Mouse (Mus musculus) lung, adult 10 weeks (tissue): ENCODE measurements around the gene Eral1. TPM values are rescaled to one million over a fixed set of nuclear protein-coding genes. Genes with fewer than 3 reads are reported as not detected.

ENCODE experiments used
- polyA plus RNA-seq: library from polyadenylated mRNA; stranded (reverse); fragments of 350-450 nt; fragmentation: Illumina TruSeq; extraction: RNeasy Lipid Tissue Mini Kit (QIAGEN cat#74804); gene quantifications from one replicate; pipeline ENCODE4 v1.2.3, GENCODE M21; 2014; ENCODE audit warnings: low read depth, low replicate concordance; ENCODE audit not compliant: insufficient read depth

Gene Eral1
- 11.6 TPM for polyA plus RNA-seq

GRCm38 (mm10) chr11:78079961-78080921, at the start of gene Eral1:
Eral1 (minus strand) TSS chr11:78080383.

GRCm38 (mm10) chr11:78094504-78095143, 14.4 kb upstream of the Eral1 start, which contains the start of gene Fam222b:
Fam222b (plus strand) TSS chr11:78094660.

GRCm38 (mm10) chr11:78037831-78038752, 42.1 kb downstream of the Eral1 start, which contains the start of gene Flot2:
Flot2 (plus strand) TSS chr11:78037931.

GRCm38 (mm10) chr11:78031947-78032808, 48.0 kb downstream of the Eral1 start, which contains the start of gene Dhrs13:
Dhrs13 (plus strand) TSS chr11:78032280.

Other genes starting within 250 kb of the Eral1 start
- gene Pipox, start 186.3 kb downstream of the Eral1 start, polyA plus RNA-seq = 0.76 TPM
- gene Sez6, start 149.6 kb downstream of the Eral1 start, polyA plus RNA-seq = not detected
- gene Phf12, start 97.6 kb downstream of the Eral1 start, polyA plus RNA-seq = 15.7 TPM
- 8.8 TPM for gene Dhrs13, start 48.1 kb downstream of the Eral1 start, polyA plus RNA-seq
- gene Flot2, start 42.5 kb downstream of the Eral1 start, polyA plus RNA-seq = 43.6 TPM
- gene Fam222b, start 14.3 kb upstream of the Eral1 start, polyA plus RNA-seq = 5.8 TPM
- 10.4 TPM for gene Traf4, start 85.2 kb upstream of the Eral1 start, polyA plus RNA-seq
- gene Nek8, start 96.3 kb upstream of the Eral1 start, polyA plus RNA-seq = 6.4 TPM
- 10.2 TPM for gene Tlcd1, start 96.3 kb upstream of the Eral1 start, polyA plus RNA-seq
- 2,050 TPM for gene Rpl23a, start 103.2 kb upstream of the Eral1 start, polyA plus RNA-seq
- gene Rab34, start 108.0 kb upstream of the Eral1 start, polyA plus RNA-seq = 29.1 TPM
- 6.4 TPM for gene Proca1, start 113.0 kb upstream of the Eral1 start, polyA plus RNA-seq
- 85.1 TPM for gene Sdf2, start 165.4 kb upstream of the Eral1 start, polyA plus RNA-seq
- gene Supt6, start 165.6 kb upstream of the Eral1 start, polyA plus RNA-seq = 17.9 TPM
- 32.5 TPM for gene 2610507B11Rik, start 181.4 kb upstream of the Eral1 start, polyA plus RNA-seq
- not detected for gene BC030499, start 210.5 kb upstream of the Eral1 start, polyA plus RNA-seq
- gene Spag5, start 221.1 kb upstream of the Eral1 start, polyA plus RNA-seq = 0.42 TPM
- gene Aldoc, start 242.6 kb upstream of the Eral1 start, polyA plus RNA-seq = 6.4 TPM
- gene Pigs, start 248.0 kb upstream of the Eral1 start, polyA plus RNA-seq = 24.9 TPM